Mouse (Mus musculus) small intestine, adult 2 months (tissue): ENCODE data around the gene Prps1l1.

ENCODE experiments used
- CTCF ChIP-seq: fragments of 200-500 bp; IDR thresholded peaks from 2 replicates; pipeline ENCODE4 v1.5.1; 2012; ENCODE audit warnings: low read depth, mild to moderate bottlenecking, control low read depth, inconsistent platforms, low read length, moderate library complexity, mixed read lengths; ENCODE audit not compliant: insufficient replicate concordance, insufficient read length; ENCODE audit errors: extremely low read depth
- POLR2A ChIP-seq: fragments of 200-500 bp; IDR thresholded peaks from 2 replicates; pipeline ENCODE4 v1.6.1; 2012; ENCODE audit warnings: low read depth, mild to moderate bottlenecking, control low read depth, inconsistent platforms, low read length, moderate library complexity

GRCm38 (mm10) chr12:35000323-35000722, 15.8 kb downstream of the Prps1l1 start:
- TF ChIP-seq POLR2A (no peak), CTCF (no peak)
